Mouse (Mus musculus): Measurements from ENCODE around the gene Tbc1d7.

GRCm38 (mm10) chr13:43112280-43112679 is 59.0 kb downstream of the Tbc1d7 start:
- TF ChIP-seq POLR2A (IDR thresholded peaks at IDR 0.05; ENCODE audit: low read depth, low read length) (no peak), CTCF (IDR thresholded peaks at IDR 0.05; ENCODE audit: extremely low read depth, insufficient read depth, insufficient read length, insufficient replicate concordance) (no peak)

Measured in spleen, adult 2 months (tissue).